Mouse (Mus musculus) c-Kit-positive CD71-negative TER-119-negative erythroid progenitor cells, embryonic 14.5 days (primary cell): Measurements from ENCODE around the gene Sardh.

Experiments
- DNase-seq: peaks from one replicate; pipeline ENCODE4 v3.0.0-alpha.2; 2013; ENCODE audit warnings: low read depth

The Sardh gene

DNA sequence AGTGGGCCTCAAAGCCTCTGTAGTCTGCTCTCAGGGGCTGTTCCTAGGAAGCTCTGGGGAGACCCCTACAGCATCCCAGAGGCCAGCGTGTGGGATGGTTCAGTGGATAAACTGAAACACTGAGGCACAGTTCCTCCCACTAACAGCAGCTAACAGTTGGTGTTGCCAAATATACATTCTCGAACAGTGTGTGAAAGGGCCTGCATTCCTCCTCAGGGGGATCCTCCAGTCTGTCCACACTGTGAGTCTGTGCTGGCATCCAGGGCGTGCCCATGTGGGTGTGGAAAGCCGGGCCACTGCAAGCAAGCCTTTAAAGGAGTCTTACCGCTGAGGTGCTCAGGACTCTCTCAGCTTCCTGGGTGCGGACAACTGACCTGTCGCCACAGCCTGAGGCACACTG lies 21.6 kb downstream of the Sardh start:
- no peak for DNase-seq

DNA sequence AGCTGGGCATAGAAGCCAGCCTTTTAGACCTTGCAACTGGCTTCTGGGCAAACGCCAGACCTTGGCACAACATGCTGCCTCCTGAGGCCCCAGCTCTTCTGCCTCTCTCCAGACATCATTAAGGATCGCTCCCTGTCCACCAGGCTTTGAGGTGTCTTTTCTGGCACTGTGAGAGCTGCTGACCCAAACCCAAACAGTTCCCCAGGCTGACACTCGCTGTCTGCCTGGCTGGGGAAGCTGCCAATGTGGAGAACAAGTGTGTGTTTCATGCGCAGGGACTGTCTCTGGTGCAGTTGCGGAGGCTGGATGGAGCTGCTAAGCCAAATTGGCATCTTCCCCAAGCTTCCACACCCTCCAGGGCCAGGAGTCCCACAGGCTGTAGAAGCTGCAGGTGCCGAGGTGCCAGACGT lies 25.1 kb downstream of the Sardh start:
- DNase-seq = no peak

DNA sequence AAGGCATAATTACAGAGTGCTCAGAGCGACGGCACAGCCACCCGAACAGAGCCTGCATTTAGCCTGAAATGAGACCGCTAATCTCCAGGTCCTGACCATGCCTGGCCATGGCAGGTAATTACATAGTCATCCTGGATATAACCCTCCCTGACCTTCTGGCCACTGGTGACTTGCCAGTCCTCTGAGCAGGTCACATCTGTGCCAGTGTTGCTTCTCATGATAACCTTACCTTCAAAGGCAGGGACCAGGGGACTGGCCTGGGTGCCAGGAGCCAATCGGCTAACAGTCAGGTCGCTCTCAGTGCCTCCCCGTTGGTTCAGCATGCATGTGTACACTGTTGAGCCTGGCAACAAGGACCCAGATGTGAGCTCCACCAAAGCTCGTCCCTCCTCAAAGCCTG lies 29.6 kb downstream of the Sardh start:
- no peak for DNase-seq

DNA sequence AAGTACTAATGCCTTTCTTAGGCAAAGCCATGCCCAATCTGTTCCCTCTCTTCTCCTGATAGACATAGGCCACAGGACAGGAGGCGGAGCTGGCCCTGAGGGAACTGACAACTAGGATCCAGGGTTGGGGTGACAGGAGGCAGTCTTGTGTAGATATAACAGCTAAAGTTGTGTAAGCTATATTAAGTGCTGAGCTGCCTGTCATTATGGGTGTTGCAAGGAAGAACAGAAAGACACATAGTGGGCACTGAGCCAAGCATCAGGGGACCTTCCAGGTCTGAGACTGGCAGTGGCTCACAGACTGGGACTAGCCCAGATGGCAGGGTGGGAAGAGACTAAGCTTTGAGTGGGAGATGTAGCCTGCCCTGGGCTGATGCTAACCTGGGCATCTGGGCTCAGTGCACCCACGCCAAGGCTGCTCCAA lies 30.0 kb downstream of the Sardh start:
- DNase-seq = no peak

DNA sequence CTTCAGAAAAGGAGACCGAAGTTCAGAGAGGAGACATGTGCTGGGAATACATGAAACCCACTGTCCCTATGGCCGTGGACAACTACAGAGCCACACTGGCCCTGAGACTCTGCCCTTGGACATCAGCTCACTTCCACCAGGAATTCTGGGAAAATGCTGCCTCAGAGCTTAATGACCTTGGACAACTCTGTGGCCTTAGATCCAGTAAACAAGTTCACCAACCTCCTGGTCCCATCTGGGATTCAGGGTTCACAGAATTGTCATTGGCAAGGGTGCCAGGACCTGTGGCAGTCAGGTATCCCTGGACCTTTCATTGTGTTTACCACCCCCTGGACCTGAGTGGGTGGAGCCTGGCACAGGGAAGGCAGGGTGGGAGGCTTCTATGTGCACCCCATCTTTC lies 32.6 kb downstream of the Sardh start:
- DNase-seq = no peak

DNA sequence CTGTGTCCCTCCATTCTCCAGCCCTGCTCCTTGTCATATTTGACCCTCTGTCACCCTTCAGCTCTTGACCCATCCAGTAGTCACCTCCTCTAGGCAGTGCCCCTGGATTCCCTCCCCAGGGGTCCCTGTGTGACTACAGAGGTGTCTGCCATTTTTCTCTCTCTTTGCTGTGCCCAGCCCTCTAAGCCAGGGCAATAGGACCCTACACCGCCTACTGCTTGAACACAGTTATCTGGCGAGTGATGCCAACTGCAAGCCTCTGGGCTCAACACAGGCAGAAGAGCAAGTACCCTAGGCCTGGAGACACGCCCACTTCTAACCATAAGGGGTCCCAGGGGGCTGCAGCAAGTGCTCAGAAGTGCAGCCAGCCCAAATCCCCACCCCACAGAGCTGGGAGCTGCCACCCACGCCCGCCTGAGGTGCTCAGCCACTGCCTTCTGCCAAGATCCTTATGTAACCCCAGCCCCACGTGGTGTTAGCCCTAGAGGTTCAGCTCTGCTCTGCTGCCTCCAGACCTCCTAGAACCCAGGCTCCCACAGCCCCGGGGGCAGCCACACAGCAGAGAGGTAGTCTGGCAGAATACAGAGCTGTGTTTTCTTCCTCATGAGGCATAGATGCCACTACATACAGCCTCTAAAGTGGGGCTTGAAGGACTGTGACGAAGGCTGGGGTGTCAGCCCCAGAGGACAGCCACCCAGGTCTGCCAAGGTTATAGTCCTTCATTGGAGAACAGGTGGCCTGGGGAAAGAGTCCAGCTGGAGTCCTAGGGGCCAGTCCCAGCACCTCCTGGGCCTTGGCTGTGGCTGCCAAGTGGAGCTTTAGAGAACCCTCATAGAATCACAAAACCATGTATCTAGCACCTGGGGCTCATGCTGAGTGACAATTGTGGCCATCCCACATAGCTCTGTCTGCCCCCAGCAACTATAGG lies 35.9 kb downstream of the Sardh start:
- DNase-seq = no peak

DNA sequence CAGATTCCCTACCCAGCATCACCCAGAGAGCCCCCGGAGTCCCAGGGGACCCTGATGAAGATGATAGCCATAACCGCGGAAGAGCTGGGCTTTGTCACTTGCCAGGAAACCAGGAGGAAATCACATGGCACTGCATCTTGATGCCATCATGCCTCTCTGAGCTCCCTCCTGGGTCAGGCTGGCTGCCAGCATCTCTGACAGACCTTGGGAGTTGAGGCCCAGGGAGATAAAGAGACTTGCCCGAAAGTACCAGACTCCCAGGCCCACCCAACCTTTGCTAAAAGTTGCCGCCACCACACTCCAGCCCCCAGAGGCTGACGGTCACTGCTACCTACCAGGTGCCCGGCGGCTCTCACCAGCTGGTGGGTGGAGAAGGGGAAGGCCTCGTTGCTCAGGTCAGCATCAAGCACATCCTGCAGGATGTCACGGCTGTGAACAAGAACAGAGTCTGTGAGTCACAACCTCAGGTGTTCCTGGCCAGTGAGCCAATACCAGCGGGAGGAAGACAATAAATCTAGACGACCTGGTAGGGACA lies 37.4 kb downstream of the Sardh start:
- DNase-seq = no peak

DNA sequence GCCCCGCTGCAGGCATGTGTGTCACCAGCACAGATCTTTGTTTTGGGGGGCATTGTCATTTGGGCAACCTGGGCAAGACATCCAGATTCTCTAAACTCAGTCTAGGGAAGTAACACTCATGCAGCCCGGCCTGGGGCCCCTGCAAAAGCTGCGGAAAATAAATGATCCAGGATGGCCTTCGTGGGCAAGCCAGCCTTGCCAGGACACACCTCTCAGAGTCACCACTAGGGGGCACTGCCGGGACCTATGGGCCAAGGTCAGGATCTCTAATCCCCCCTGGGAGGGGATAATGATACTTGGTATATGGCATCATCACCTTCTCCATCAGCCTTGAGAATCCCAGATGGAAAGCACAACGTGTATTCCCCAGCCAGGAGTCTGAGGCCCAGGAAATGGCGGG lies 37.9 kb downstream of the Sardh start:
- peak; percentile 31 for DNase-seq

DNA sequence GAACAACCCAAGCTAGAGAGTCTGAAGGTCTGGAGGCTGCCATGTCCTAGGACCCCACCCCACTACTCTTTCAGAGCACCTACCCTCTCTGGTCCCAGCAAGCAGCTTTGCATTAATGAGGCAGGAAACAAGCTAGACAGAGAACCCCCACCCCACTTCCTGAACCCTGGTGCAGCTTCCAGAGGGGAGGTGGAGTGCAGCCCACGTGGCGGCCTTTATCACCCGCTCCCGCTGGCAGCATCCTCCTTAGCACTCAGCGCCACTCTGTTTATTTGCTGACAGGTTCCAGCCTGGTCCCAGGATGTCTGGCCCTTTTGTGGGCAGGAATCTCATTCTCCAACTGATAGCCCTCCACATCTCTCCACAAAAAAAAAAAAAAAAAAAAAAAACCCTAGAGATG lies 38.3 kb downstream of the Sardh start:
- no peak for DNase-seq

DNA sequence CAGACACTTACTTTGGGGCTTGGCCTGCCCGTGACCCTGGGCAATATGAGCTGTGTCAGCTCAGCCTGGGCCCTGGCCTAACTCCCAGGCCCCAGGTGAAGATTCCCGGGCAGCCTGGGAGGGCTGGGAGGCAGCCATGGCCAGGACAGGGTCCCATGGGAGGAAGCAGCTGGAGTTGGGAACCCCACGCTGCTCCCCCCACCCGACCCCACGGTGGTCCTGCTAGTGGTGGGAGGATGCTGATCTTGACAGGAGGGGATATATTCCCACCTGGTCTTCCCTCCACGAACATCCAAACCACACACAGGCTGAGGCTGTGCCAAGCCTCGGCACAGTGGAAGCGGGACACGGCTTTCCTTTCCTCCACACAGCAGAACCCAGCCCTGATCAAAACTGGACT lies 38.8 kb downstream of the Sardh start:
- no peak for DNase-seq

DNA sequence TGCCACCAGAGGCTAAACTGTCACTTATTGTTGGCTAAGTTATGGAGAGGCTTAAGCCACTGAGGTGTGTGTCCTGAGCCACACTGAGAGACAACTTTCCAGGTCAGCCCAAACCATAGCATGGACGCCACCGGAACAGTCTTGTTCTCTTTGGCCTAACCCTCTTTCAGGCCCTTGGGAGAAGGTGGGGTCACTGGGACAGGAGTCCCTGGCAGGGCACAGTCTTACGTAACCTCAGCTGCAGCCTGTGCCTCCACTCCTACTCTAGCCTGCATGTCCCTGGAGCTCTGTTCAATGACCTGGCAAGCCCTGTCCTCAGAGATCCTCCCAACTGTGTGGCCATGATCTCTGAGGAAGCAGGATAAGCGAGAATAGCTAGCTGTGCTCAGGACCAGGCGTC lies 41.0 kb downstream of the Sardh start:
- DNase-seq = no peak

DNA sequence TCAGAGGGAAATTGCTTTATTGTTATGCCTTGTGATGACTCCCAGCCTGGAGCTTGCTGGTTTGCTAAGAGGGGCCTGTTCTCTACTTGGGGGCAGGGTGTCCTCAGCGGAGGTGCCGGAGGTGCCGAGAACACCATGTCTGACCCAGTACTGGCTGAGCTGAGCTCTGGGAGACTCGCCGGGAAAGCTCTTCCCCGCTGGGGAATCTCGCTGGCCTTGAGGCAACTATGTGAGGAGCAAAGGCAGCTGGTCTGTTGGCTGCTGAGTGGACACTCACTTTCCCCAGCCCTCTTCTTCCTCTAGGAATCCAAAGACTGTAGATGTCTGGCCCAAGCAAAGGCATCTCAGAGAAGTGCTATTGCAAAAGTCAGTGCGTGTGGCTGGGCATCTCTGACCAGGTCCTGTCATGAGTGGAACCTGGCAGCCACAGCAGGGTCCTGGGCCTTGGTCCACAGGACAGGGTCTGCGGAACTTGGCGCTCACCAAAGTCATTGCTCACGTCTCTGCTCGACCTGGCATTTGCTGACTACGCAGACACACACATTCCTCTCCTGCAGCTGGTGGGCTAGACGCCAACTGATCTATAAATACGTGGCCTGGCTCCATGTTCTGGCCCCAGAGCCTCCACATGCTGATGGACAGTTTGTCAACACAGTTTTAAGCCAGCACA lies 41.9 kb downstream of the Sardh start:
- DNase-seq = no peak

DNA sequence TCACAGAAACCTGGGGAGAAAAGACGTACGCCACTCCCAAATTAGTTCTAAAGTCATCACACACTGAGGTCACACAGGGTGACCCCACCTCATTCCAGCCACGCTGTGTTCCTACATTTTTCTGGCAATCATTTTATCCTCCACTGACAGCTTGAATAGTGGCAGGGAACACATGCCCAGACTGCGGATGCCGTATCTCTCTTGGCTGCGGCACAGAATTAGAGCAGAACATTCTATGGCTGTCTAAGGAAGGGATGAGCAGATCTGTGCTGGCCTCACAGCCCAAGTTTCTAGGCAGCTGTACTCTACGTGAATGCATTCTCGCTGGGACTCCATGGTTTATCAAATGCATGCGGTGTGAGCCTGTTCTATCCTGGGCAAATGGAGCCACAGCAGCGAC lies 42.5 kb downstream of the Sardh start:
- DNase-seq = no peak

DNA sequence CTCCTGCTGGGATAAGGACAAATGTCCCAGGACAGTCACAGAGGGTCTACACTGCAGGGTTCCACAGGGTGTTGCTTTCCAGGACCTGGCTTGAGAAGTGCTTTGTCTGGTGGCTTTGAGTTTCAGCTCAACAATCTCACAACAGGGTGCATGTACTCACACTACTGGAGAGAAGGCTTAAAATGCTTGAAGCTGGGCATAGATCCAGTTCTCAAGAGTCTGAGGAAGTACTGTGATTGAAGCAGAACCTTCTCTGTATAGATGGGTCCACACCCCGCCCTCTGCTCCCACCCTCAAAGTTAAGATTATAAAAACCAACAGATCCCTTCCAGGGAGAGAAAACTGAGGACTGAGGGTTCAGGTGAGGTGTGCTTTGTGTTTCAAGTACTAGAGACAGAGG lies 47.6 kb downstream of the Sardh start:
- DNase-seq = no peak

DNA sequence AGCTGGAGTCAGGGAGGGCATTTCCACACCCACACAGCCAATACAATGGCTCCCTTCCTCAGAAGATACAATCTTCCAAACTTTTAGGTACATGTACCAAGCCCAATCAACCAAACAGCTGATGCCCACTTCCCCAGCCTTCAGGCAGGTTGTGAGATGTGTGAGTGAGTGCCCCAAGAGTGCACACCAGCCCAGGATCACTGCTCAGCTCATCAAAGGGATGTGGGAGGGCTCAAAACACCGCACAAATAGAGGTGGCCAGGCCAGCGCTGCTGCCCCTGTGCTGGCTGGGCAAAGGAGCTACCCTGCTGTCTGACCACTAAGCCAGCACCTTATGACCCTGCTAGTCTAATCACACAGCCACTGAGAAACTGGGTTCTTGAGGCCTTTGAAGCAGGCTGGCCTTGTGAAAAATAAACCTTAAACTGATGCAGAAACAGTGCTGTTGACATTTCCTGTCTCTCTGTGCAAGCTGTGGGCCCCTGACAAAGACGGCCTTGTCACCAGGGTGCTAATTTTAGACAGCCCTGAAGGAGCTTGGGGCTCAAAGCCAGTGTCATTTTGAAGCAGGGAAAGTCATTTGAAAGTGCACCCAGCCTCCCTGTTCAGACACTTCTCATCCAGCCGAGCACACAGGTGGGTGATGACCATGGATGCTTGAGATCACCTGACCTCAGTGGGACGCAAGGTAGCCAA lies 49.4 kb downstream of the Sardh start:
- DNase-seq = no peak

DNA sequence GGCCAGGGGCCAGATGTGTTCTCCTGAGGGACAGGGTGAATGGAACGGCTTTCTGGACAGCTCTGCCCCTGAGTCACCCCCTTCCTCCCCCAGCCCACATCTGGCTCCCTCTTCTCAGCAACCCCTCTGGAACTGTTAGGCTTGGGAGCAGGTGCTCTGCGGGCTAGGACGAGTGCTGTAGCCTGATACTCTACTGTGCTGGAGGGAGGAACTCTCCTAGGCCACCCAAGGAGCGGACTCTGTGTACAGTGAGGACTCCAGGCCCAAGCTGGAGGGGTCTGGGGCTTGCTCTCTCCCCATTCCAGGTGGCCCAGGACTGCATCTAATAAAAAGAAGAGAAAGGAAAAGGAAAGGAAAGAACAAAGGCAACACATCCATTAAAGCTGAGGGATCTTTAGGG lies 58.1 kb downstream of the Sardh start:
- no peak for DNase-seq

DNA sequence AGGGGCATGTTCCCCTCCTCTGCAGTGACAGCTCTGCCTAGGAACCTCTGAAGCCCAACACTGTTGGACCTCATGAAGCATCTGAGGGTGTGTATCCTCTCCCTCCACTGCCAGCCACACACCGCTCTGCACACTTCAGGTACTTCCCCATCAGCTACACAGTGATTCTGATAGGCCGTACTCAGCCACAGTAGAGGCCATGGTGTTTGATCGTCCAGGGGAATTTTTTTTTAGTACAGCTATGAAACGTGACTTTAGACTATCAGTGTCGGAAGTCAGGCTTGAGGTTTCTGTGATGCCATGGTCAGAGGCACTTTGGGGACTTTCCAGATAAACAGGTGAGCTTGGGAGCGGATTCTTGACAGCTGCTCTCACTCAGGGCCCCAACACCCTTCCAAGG lies 60.6 kb downstream of the Sardh start:
- no peak for DNase-seq

DNA sequence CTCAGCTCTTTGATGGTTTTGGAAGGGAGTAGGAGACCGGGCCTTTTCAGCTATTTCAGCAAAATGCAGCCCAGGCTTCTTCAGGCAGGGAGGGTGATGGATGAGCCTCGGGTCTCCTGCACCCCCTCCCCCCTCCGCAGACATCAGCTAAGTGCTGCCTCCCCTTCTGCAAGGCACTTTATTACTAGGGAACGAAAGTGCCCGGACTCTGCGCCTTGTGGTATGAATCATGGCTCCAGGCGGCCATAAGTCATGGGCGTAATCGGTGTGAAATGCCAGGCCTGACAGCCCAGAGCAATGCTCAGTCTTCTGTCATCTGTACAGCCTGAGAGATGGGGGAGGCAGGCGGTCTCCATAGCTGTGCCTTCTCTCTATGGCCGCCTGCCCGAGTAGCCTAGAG lies 64.4 kb downstream of the Sardh start:
- DNase-seq = no peak

DNA sequence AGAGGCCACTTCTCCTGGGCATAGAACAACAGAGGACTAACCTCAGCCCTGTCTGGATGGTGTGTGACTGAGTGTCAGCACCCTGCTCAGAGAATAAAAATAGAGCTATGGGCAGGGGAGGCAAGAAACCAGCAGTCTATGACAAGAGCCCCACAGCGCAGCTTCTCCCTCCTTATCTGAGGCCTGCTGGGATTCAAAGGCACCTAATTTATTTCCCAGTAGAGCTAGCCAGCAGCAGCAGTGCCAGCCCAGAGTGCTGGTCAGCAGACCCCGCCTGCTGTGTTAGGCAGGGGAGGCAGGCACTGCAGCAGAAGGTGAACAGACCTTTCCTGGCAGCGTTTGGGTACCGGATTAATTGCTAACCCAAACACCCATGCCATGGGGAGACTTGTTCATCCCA lies 66.2 kb downstream of the Sardh start:
- no peak for DNase-seq

DNA sequence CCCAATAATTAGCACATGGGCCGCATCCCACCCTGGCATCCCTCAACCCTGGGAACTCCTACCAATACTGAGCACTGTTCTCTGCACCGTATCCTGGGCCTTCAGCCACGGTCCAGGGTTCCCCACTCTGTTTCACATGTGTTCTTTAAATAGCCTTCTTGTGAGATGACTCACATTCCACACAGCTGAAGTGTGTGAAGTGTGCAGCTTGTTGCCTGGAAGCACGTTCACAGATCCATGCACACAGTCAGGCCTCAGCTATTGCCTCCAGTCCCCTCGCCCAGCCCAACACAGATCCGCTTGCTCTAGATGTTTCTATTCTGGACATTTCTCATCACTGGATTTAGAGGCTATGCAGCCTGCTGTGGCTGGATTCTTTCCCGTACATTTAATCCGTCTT lies 69.0 kb downstream of the Sardh start:
- no peak for DNase-seq

DNA sequence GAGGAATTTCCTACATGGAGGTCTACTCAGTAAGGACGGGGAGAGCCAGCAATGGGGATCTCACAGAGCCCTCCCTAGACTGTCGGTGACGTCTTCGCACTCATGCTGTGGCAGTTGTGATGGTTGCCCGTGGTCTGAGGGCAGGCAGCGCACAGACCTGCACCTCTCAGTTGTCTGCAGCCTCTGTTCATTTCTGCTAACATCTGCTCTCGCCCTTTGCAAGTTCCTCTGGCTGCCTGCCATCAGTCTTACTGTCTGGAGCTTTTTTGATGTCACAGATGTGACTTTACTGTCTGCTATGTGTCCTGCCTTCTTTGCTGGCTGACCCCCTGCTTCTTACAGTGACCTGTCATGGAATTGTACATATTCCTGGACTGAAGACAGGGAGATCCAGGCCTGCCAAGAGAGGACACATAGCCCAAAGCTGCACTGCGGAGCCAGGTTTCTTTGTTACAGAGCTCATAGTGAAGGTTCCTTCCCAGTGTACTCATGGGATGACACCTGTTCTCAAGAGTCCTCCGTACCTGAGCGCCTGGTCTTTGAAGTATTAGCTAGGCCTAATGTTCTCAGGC lies 72.4 kb downstream of the Sardh start:
- DNase-seq = no peak

DNA sequence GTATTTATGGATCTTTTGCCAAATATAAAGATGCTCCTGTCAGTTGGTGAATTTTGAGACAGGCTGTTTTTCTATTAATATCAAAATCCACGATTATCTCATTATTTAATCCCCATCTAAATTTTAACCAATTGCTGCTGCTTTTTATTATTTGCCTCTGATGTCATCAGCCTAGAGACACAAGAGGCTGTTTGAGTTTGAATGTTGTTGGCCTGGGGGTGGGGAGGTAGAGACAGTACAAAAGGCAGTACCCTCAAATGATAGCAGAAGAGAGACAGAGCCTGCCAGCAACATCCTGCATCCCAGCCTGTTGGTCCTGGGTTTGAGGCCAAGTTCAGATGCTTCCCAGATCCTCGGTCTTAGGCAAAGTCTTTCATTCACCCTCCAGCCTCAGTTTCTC lies 73.9 kb downstream of the Sardh start:
- no peak for DNase-seq
